Mouse (Mus musculus): ENCODE data around the gene Trim26. TPM values are rescaled to one million over a fixed set of nuclear protein-coding genes. Genes with fewer than 3 reads are reported as not detected.

Trim26 gene
- polyA plus RNA-seq, 1 experiment from 2014 or later, result 14.4 TPM

Other genes starting within 250 kb of the Trim26 start
- not detected in 2 replicates for gene H2-M9, start 194.5 kb upstream of the Trim26 start, polyA plus RNA-seq (2016; fragmentation: Nextera tagmentation; extraction: Ambion mirVana)
- gene H2-M1, start 164.9 kb upstream of the Trim26 start, polyA plus RNA-seq (2016; fragmentation: Nextera tagmentation; extraction: Ambion mirVana), result not detected in 2 replicates
- gene H2-M10.5, start 64.2 kb upstream of the Trim26 start, polyA plus RNA-seq (2016; fragmentation: Nextera tagmentation; extraction: Ambion mirVana), result not detected in 2 replicates
- gene H2-M10.6, start 25.0 kb upstream of the Trim26 start, polyA plus RNA-seq (2016; fragmentation: Nextera tagmentation; extraction: Ambion mirVana), result not detected in 2 replicates
- 0.38 and 0.43 TPM in 2 replicates for gene Trim15, start 30.1 kb downstream of the Trim26 start, polyA plus RNA-seq (2016; fragmentation: Nextera tagmentation; extraction: Ambion mirVana)
- 227 and 235 TPM in 2 replicates for gene Trim10, start 32.4 kb downstream of the Trim26 start, polyA plus RNA-seq (2016; fragmentation: Nextera tagmentation; extraction: Ambion mirVana)
- not detected in 2 replicates for gene Trim40, start 53.0 kb downstream of the Trim26 start, polyA plus RNA-seq (2016; fragmentation: Nextera tagmentation; extraction: Ambion mirVana)
- gene Trim31, start 61.0 kb downstream of the Trim26 start, polyA plus RNA-seq (2016; fragmentation: Nextera tagmentation; extraction: Ambion mirVana), result not detected in 2 replicates
- gene Rnf39, start 105.8 kb downstream of the Trim26 start, polyA plus RNA-seq (2016; fragmentation: Nextera tagmentation; extraction: Ambion mirVana), result not detected in 2 replicates
- 44.5 and 47.3 TPM in 2 replicates for gene Ppp1r11, start 114.6 kb downstream of the Trim26 start, polyA plus RNA-seq (2016; fragmentation: Nextera tagmentation; extraction: Ambion mirVana)
- 32.7 and 33.5 TPM in 2 replicates for gene Znrd1, start 121.4 kb downstream of the Trim26 start, polyA plus RNA-seq (2016; fragmentation: Nextera tagmentation; extraction: Ambion mirVana)
- gene Znrd1as, start 121.5 kb downstream of the Trim26 start, polyA plus RNA-seq (2016; fragmentation: Nextera tagmentation; extraction: Ambion mirVana), result 3.9 and 5.2 TPM in 2 replicates
- not detected in 2 replicates for gene 2410137M14Rik, start 144.1 kb downstream of the Trim26 start, polyA plus RNA-seq (2016; fragmentation: Nextera tagmentation; extraction: Ambion mirVana)
- gene H2-M5, start 152.4 kb downstream of the Trim26 start, polyA plus RNA-seq (2016; fragmentation: Nextera tagmentation; extraction: Ambion mirVana), result 0.11 TPM in 1 of 2 replicates, not detected in the other
- 11.2 and 11.8 TPM in 2 replicates for gene Zfp57, start 164.0 kb downstream of the Trim26 start, polyA plus RNA-seq (2016; fragmentation: Nextera tagmentation; extraction: Ambion mirVana)
- not detected in 2 replicates for gene Mog, start 186.3 kb downstream of the Trim26 start, polyA plus RNA-seq (2016; fragmentation: Nextera tagmentation; extraction: Ambion mirVana)
- gene Gabbr1, start 208.8 kb downstream of the Trim26 start, polyA plus RNA-seq (2016; fragmentation: Nextera tagmentation; extraction: Ambion mirVana), result 1.1 and 1.6 TPM in 2 replicates